Mouse (Mus musculus) midbrain, postnatal 0 days (tissue): ENCODE measurements around the gene Ddc. TPM values are rescaled to one million over a fixed set of nuclear protein-coding genes. Genes with fewer than 3 reads are reported as not detected.

Experiments used
- ATAC-seq: fragments of 200-750 bp; cut with Nextera tagmentation; 2 replicates; pipeline ENCODE4 v1.8.0; 2017; ENCODE audit warnings: moderate number of reproducible peaks, mild to moderate bottlenecking, moderate TSS enrichment, moderate library complexity; ENCODE audit not compliant: low FRiP score
- DNase-seq: peaks from one replicate; pipeline ENCODE4 v3.0.0-alpha.2; 2015; ENCODE audit warnings: low spot score
- H3K27ac ChIP-seq: fragments of 300-500 bp; sonication (generic); 2 replicates; pipeline ENCODE4 v1.5.1; 2014; ENCODE audit warnings: low read depth, mild to moderate bottlenecking, low read length, mixed read lengths
- H3K27me3 ChIP-seq: fragments of 300-500 bp; sonication (generic); 2 replicates; pipeline ENCODE4 v1.6.1; 2014; ENCODE audit warnings: low read length, control low read depth, mixed read lengths; ENCODE audit not compliant: insufficient read depth
- H3K36me3 ChIP-seq: fragments of 300-500 bp; sonication (generic); 2 replicates; pipeline ENCODE4 v1.6.1; 2014; ENCODE audit warnings: low read length, control low read depth, mixed read lengths; ENCODE audit not compliant: insufficient read depth
- H3K4me1 ChIP-seq: fragments of 300-500 bp; sonication (generic); 2 replicates; pipeline ENCODE4 v1.6.1; 2014; ENCODE audit warnings: mild to moderate bottlenecking, control low read depth, antibody characterized with exemption, low read length, mixed read lengths; ENCODE audit not compliant: insufficient read depth
- H3K4me2 ChIP-seq: fragments of 300-500 bp; sonication (generic); 2 replicates; pipeline ENCODE4 v1.6.1; 2014; ENCODE audit warnings: low read depth, mild to moderate bottlenecking, low read length, mixed read lengths; ENCODE audit not compliant: poor library complexity, severe bottlenecking
- H3K4me3 ChIP-seq: fragments of 300-500 bp; sonication (generic); 2 replicates; pipeline ENCODE4 v1.5.1; 2014; ENCODE audit warnings: low read depth, mild to moderate bottlenecking, low read length, moderate library complexity
- H3K9ac ChIP-seq: fragments of 300-500 bp; sonication (generic); replicated peaks from 2 replicates; pipeline ENCODE4 v1.6.1; 2014; ENCODE audit warnings: mild to moderate bottlenecking, low read length, moderate library complexity, mixed read lengths; ENCODE audit not compliant: poor library complexity, severe bottlenecking
- H3K9me3 ChIP-seq: fragments of 300-500 bp; sonication (generic); 2 replicates; pipeline ENCODE4 v1.6.1; 2016; ENCODE audit warnings: low read length, control low read depth
- CTCF ChIP-seq: IDR thresholded peaks from 2 replicates; pipeline ENCODE4 v1.5.1; 2016; ENCODE audit warnings: antibody characterized with exemption, mild to moderate bottlenecking
- WGBS: fragments of 180-500 bp; shearing (Covaris S2); extraction: QIAGEN DNeasy Blood & Tissue Kit; methylation state at CpG from one replicate; pipeline ENCODE4 v1.1.7; 2014; 5-methylcytosine and 5-hydroxymethylcytosine counted together
- polyA plus RNA-seq: library from polyadenylated mRNA; unstranded; fragments of >200 nt; fragmentation: Nextera tagmentation; extraction: Ambion mirVana; gene quantifications from 2 replicates; pipeline ENCODE4 v1.2.1, GENCODE M21; 2015
- total RNA-seq: library from RNA; depleted of rRNA; stranded (reverse); fragments of >200 nt; gene quantifications from 2 replicates; pipeline ENCODE4 v1.2.3, GENCODE M21; 2014

Gene Ddc
- total and polyA plus RNA-seq, 2 experiments from 2014 or later = 23.0 to 27.4 TPM

GRCm38 (mm10) chr11:11841590-11841989 is 56.4 kb downstream of the Ddc start:
- H3K4me2 ChIP-seq = no peak overlapping the region
- no peak overlapping the region for H3K9ac ChIP-seq
- H3K36me3 ChIP-seq = no peaks in the 10 kb centered on the region
- TF ChIP-seq CTCF = no peak
- no peak overlapping the region for H3K27ac ChIP-seq
- no peaks in the 10 kb centered on the region for H3K9me3 ChIP-seq
- H3K27me3 ChIP-seq = no peaks in the 10 kb centered on the region
- H3K4me3 ChIP-seq = no peak overlapping the region
- WGBS = 82% methylated on average over 4 of the region's 4 CpGs
- no peak for DNase-seq
- no peaks in the 10 kb centered on the region for H3K4me1 ChIP-seq
- ATAC-seq = no peak

GRCm38 (mm10) chr11:11840746-11841145 is 57.2 kb downstream of the Ddc start:
- ATAC-seq (no peak), DNase-seq (no peak)
- Histone ChIP-seq H3K27me3 (no peaks in the 10 kb centered on the region), H3K4me1 (no peaks in the 10 kb centered on the region), H3K9me3 (no peaks in the 10 kb centered on the region), H3K36me3 (no peaks in the 10 kb centered on the region), H3K9ac (no peak overlapping the region), H3K27ac (no peak overlapping the region), H3K4me3 (no peak overlapping the region), H3K4me2 (no peak overlapping the region)
- TF ChIP-seq CTCF = no peak
- WGBS = 71% methylated on average over 2 of the region's 2 CpGs

- Histone ChIP-seq H3K27ac (no peak overlapping the region), H3K36me3 (no peaks in the 10 kb centered on the region), H3K9ac (no peak overlapping the region), H3K4me2 (no peak overlapping the region), H3K4me1 (no peaks in the 10 kb centered on the region), H3K9me3 (no peaks in the 10 kb centered on the region), H3K27me3 (no peaks in the 10 kb centered on the region), H3K4me3 (no peak overlapping the region)
- ATAC-seq = no peak
- 92% methylated on average over 7 of the region's 7 CpGs for WGBS
- DNase-seq = no peak
- TF ChIP-seq CTCF = no peak
Observed at GRCm38 (mm10) chr11:11839874-11840273, 58.1 kb downstream of the Ddc start.

GRCm38 (mm10) chr11:11837384-11837783 is 60.6 kb downstream of the Ddc start:
- no peak overlapping the region for H3K4me3 ChIP-seq
- H3K27ac ChIP-seq = no peak overlapping the region
- H3K9me3 ChIP-seq = no peaks in the 10 kb centered on the region
- ATAC-seq (no peak), DNase-seq (no peak)
- H3K36me3 ChIP-seq = no peaks in the 10 kb centered on the region
- H3K27me3 ChIP-seq = no peaks in the 10 kb centered on the region
- no peak for TF ChIP-seq CTCF
- no peak overlapping the region for H3K4me2 ChIP-seq
- no peaks in the 10 kb centered on the region for H3K4me1 ChIP-seq
- no peak overlapping the region for H3K9ac ChIP-seq
- 94% methylated on average over 5 of the region's 5 CpGs for WGBS

- no peaks in the 10 kb centered on the region for H3K36me3 ChIP-seq
- DNase-seq (no peak), ATAC-seq (no peak)
- no peaks in the 10 kb centered on the region for H3K27me3 ChIP-seq
- H3K27ac ChIP-seq = no peak overlapping the region
- 55% methylated on average over 18 of the region's 18 CpGs for WGBS
- H3K9ac ChIP-seq = no peak overlapping the region
- no peak overlapping the region for H3K4me3 ChIP-seq
- no peak overlapping the region for H3K4me2 ChIP-seq
- no peaks in the 10 kb centered on the region for H3K9me3 ChIP-seq
- TF ChIP-seq CTCF = no peak
- no peaks in the 10 kb centered on the region for H3K4me1 ChIP-seq
Observed at GRCm38 (mm10) chr11:11836713-11837370, 61.1 kb downstream of the Ddc start.

- no peaks in the 10 kb centered on the region for H3K27me3 ChIP-seq
- no peaks in the 10 kb centered on the region for H3K36me3 ChIP-seq
- no peak overlapping the region for H3K9ac ChIP-seq
- DNase-seq (no peak), ATAC-seq (no peak)
- WGBS = 51% methylated on average over 8 of the region's 8 CpGs
- no peak overlapping the region for H3K4me2 ChIP-seq
- H3K27ac ChIP-seq = no peak overlapping the region
- no peak overlapping the region for H3K4me3 ChIP-seq
- TF ChIP-seq CTCF = no peak
- H3K4me1 ChIP-seq = no peaks in the 10 kb centered on the region
- H3K9me3 ChIP-seq = no peaks in the 10 kb centered on the region
Observed at GRCm38 (mm10) chr11:11836262-11836661, 61.7 kb downstream of the Ddc start.
